Mouse (Mus musculus) cerebellum, postnatal 10 days (tissue): Measurements from ENCODE around the gene Acoxl.

Experiments
- DNase-seq, 2 experiments: peaks; one replicate each; pipeline ENCODE4 v3.0.0; 2021; ENCODE audit warnings: mixed read lengths in 2 of 2

Gene Acoxl

DNA sequence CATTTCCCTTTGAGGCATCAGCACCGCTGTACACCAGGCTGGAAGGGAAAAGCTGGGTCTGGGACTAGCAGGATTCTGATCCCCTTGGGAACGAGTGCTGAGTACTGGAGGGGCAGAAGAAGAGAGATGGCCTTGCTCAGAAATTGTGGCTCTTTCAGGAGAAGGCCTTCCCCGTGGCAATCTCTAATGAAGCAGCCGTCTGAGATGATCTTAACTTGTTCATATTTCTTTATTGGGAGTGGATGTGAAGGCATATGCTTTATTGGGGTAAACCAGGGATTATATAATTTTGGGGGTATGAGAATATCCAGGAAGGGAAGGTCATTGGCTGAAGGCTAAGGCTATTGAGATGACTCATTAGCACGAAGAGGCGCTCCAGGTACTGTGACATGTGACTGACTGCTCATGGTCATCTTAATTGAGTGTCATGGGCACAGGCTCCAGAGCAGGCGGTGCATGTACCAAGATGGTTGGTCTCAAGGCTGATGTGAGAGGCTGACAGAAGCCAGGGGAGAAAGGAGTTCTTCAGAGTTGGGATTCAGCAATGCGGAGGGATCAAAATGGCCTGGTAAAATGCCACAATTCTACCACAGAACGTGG is 195.5 kb downstream of the Acoxl start:
- DNase-seq, result no peak

DNA sequence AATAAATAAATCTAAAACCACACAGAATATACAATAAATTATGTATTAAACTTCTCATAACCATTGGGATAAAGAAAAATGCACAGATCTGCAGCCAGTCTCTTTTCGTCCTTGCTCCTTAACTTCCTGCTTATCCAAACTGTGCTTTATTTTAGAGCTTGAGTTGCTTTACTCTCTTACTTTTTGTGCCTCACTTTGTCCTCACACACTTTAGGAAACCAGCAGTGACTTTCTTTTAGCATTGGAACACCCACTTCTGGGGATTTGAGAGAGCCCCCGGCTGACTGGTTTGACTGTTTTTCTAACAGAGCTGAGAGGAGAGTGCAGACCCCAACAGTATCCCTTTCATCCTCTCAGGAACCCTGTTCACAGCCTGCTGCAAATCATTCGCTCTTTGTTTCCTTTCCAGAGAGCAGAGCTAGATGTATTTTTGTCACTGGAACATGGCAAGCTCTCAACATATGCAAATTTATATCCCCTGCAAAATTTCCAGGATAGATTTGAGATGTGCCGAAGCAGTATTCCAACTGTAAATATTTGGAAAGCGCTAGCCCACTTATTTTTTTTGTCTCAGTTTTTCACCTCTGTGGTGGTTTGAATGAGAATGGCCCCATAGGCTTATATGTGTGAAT is 199.7 kb downstream of the Acoxl start:
- no peak for DNase-seq

DNA sequence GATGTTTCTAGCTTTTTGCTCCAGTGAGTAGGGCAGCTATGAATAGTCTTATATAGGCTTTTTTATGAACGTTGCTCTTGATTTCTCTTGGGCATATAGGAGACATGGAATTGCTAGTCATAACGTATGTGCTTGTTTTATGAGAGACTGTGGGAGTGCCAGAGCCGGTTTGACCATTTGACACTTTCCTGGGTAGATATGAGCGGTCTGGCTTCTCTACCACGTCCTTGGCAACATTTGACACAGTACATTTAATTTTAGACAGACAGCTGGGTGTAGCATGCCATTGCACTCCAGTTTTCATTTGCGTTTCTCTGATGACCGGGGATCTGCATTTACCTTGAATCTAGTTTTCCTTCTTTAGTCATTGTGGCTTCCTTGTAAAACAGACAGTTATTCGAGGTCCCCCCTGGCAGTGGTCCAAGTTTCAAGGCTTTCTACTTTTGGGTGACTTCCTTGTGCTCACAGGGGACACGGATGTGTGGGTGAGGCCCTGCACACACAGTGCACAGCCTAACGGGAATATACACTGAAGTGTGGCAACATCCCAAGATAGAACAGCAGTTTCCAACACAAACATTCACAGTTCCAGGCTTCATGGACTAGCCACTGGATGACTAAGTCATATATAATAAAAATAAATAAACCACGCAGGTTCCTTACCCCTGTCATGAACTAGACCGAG is 202.5 kb downstream of the Acoxl start:
- peak; percentile 21 to 28 for DNase-seq

DNA sequence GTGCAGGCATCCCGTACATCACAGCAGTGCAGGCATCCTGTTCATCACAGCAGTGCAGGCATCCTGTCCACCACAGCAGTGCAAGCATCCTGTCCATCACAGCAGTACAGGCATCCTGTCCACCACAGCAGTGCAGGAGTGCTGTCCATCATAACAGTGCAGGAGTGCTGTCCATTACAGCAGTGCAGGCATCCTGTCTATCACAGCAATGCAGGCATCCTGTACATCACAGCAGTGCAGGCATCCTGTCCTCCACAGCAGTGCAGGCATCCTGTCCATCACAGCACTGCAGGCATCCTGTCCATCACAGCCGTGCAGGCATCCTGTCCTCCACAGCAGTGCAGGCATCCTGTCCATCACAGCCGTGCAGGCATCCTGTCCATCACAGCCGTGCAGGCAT is 207.8 kb downstream of the Acoxl start:
- no peak for DNase-seq

DNA sequence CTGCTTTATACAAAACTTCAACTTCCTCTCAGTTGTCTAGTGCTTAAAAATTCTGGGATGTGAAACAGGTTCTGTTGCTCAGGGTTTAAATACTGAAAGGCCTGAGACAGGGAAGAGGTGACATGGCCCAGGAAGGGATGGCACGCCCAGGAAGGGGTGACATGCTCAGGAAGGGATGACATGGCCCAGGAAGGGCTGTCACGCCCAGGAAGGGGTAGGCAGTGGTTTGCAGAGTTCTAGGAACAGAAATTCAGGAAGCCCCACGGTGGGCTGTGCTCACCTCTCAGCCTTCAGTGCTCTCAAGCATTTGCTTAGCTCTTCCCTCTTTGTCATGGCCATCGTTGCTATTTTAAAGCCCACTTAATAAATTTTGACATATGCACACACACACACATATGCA is 216.2 kb downstream of the Acoxl start:
- no peak for DNase-seq

DNA sequence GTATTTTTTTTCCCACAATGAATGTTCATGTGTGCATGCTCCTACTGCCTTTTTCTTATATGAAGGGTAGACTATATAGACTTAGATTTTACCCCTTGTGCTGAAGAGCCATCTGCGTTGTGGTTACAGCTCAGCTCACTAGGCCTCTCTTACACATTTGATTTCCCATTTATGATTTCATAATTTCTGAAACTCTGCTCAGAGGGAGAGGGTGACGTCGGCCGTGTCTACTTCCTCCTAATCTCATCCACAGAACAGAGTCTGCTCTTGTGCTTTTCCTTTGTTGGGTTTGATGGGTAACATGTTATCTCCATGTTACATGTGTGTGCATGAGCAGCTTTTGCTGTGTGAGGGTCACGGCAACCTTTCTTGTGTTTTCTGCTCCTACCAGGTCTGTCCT is 219.2 kb downstream of the Acoxl start:
- no peak for DNase-seq

DNA sequence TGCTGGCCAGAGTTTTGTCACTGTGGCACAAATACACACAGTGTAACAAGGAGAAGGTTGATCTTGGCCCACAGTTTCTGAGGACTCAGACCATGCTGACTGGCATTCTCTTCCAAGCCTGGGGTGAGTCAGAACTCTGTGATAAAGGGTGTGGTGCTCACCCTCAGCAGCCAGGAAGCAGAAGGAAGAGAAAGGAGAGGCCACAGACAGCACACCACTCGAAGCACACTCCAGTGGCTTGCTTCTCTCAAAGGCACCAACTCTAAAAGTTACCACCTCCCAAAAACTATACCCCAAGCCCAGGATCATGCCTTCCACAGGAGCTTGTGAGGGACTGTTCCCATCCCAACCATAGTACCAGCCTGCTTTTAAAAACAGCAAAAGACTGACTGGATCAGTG is 220.0 kb downstream of the Acoxl start:
- no peak for DNase-seq

DNA sequence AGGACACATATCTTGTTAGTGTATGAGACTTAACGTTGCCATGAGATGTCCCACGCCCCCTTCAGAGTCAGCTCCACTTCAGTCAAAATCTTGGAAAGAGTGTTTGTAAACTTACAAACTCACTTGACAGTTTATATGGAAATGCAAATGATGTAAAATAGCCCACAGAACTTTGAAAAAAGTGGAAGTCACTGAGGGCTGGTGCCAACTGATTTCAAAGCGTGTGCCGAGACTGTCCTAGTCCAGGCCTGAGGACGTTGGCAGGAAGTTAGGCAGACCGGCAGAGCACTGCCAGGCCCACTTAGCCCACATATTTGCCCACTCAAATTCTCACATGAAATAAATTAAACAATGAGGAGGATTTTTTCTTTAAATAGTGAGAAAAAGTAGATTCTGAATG is 221.5 kb downstream of the Acoxl start:
- DNase-seq, result no peak

DNA sequence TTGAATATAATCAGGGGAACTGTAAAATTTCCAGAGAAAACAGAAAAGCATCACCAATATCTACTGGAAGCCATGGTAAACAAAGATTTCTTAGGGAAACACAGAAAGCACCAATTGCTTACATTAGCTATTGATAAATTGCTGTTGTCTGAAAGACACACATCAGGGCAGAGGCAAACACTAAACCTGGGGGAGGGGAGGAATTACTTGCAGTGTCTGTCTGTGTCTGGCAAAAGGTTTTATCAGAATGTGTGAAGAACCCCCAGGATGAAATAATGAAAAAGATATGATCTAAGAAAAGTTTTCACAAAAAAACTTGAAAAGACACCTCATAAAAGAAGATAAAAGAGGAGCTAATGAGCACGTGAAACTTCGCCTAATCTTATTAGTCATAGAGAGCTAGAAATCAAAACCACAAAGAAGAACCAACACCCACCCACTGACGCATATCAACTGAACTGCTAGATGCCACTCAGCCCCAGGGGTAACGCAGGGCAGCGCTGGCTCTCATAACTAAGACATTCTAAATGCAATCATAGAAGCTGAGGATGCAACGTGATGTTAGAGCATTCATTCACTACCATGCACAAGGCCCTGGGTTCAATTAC is 222.1 kb downstream of the Acoxl start:
- DNase-seq, result no peak

DNA sequence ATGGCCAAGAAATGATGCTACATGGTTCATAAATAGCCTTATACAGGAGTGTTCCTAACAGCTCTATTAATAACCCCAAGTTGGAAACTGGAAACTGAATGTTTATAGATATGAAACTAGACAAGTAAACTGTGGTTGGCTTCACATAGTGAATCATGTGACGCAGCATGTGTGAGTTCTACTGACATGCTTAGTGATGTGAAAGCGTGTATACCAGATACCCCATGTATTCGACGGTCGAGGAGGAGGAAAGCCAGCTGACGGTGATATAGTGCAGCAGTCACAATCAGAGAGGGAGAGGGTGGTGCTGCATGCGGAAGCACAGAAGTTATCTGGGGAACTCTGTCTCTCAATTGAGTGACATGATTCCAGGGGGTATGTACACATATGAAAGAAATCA is 222.8 kb downstream of the Acoxl start:
- no peak for DNase-seq

DNA sequence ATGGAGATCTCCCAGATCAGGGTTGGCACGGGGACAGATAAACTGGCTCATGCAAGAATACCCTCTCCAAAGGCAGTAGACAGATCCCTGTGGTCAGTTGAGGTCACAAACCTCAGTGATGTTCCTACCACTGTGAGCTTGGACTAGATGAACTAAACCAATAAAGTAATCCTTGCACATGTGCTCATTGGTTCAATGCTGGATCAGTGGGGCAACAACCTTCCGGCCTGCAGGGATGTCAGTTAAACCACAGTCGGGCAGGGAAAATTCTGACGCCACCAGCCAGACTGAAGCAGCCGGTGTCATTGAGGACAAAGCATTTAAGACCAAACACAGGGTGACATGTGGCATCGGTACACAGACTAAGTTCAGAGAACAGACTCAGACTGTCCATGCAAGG is 224.1 kb downstream of the Acoxl start:
- no peak for DNase-seq

DNA sequence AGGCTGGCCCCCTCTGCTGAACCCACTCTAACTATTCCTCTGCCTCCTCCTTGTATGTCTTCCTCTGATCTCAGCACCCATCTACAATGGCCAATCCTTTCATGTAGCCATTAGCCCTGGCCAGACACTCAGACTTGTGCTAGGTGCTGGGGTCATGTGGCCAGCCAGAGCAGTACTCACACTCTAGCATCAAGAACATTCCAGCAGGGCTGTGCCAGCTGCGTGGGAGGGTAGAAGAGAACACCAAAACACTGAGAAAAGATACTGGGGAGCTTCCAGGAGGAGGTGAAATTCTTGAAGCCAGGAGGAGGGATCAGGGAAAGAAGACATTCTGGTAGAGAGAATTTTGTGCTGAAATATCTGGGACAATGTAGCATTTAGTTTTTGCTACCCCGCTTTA is 226.3 kb downstream of the Acoxl start:
- no peak for DNase-seq

DNA sequence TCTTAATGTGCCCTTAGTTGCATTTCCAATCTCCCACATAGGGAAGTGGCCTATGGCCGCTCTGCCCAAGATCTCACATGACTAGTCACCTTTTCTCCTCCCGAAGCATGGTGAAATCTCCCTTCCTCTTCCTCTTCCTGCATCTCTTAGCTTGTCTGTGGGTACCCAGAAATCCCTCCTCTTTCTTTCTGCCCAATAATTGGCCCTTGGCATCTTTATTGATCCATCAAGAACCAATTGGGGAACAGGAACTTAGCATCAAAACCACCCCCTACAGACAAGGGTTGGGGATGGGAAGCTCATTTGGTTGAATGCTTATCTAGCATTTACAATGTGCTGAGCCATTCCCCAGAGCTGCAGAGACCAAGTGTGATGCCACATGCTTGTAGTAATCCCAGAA is 226.9 kb downstream of the Acoxl start:
- DNase-seq, result no peak

DNA sequence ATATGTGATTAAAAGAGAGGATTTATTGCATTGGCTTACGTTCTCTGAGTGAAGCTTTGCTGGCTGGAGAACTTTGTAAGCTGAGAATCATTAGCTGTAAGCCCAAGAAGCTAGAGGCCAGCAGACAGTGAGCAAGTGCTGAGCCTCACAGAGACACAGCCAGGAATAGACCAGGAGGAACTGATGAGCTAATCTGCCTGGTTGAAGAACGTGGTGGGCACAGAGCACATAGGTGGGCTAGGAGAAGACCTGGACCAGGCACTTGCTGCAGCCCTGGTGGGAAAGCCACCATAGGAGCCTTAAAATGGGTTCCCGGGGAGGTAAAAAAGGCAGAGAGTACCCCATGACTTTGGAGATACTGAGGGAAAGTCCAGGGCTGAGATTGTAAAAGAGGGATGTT is 228.5 kb downstream of the Acoxl start:
- DNase-seq, result no peak

DNA sequence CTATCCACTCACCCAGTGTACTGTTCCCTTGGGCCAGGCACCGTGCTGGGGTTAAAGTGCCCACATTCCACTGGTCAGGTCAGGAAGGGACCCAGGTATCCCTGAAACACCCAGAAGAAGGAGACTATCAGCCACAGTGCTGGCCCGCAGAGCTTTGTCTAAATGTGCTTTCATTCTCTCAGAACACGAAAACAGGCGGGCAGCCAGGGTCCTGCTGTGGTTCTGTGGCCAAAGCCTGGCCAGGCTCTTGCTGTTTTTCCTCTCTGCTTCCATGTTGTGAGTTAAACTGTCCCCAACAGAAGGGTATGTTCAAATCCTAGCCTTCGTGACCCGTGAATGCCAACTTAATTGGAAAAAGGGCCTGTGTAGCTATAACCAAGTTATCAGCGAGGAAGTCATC is 228.9 kb downstream of the Acoxl start:
- peak; percentile 80 to 88 for DNase-seq

DNA sequence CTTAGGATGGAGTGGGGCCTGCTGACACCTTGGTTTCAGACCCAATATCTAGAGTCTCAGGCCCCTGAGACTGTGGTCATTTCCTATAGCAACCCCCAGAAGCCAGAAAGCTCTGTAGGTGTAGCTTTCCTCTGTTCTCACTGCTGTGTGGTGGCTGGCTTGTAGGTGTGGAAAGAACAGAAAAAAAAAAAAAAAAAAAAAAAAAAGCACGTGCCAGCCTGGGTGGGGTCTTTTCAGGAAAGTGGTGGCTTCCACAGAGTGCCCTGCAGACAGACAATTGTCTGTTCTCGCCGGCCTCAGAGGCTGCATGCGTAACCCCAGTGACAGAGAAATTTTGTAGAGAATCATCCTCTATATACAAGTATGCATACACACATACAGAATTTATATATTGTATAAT is 229.5 kb downstream of the Acoxl start:
- no peak for DNase-seq

DNA sequence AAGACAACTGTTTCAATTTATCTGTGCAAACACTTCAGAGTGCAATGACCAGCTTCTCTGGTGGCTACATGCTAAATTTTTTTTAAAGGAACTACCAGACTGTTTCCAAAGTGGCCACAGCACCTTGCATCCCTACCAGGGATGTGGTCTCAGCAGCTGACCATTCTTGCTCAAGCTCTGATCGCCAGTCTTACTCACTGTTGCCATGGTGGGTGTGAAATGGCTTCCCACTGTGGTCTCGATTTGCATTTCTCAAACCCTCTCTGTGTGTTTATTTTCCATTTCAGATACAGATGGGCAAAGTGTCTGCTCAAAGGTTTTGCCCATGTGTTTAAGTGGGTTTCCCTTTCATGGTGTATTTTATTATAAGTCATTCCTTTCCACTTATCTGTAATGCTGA is 230.3 kb downstream of the Acoxl start:
- DNase-seq, result no peak

DNA sequence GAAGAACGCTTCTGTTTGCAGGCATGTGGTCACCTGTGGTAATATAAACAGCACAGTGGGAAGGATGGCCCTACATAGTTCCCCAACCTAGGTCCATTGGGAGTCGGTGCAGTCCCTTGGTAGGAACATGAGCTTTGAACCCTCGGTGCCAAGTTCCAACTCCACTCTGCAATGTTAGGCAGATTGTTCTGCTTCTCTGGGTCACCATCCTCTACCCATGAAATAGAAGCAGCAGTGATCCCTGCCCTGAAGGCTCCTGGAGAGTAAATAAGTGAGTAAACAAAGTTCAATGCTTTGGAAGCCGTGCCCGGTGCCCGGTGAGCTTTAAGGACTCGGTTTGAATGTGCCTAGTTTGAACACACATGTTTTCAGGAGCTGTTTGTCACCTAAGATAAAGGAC is 233.1 kb downstream of the Acoxl start:
- no peak for DNase-seq

DNA sequence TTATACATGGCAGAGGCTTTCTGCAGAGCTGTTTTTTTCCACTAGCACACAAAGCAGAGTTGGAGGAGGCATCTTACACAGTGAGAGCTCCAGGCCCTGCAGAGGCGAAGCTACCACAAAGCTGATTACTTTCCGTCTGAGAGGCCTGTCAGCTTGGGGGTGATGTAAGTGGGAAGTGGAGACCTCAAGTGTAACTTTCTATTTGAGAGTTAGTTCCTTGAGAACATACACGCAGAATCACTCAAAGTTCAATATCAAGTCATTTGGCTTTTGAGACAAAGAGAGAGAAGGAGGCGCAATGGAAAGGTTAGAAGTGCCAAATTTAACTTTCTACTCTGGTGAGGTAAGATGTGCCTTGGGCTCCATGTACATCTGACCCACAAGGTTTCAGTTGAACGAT is 234.3 kb downstream of the Acoxl start:
- no peak for DNase-seq

DNA sequence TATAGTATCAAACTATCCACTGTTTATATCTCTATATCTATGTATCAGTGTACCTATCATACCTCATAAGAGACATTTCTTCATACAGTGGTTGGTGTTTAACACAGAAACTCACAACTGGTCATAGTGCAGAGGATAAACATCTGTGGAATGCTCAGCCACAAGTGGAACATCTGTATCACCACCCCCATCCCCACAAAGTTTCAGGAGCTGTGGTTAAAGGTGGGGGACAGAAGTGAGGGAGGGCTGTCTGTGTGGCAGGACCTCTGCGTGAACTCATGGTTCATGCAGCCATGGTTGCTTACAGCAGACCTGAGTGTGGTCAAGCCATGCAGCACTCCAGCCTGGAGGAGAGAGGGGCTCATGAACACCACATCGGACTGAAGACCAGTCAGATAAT is 234.9 kb downstream of the Acoxl start:
- DNase-seq, result no peak

DNA sequence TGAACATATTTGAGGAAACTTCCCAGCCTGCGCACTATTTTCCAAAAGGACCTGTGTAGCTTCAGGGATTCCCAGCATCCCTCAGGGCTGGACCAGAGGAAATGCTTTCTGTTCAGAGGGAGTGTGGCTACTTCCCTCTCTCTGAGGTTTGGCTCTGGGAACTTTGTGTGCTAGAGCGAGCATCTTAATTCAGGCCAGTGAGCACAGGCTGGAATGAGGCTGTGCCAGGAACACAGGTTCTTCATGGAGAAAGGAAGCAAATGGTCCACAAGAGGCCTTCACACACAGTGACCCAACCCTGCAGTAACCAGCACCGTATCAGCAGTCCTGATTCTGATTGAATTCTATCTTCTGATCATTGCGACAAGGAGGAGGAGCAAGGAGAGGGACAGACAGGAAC is 238.3 kb downstream of the Acoxl start:
- DNase-seq, result peak; percentile 62 to 70

DNA sequence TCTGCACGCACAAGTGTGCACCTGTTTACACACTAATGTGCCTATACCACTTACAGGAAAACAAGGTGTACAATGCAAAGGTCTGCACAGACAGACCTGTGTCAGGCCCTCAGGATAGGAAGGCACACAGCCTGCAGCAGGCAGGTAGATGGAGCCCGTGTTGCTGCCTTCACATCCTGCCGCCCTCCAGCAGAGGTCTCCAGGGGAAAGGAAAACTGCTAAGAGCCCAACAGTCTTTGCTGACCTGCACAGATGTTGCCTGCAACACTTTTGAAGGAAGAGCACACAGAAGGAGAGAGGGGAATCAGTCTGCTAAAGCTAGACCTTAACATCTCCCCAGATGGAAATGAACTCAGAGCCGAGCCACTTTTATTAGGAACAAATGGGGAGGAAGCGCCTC is 240.2 kb downstream of the Acoxl start:
- peak; percentile 23 for DNase-seq

DNA sequence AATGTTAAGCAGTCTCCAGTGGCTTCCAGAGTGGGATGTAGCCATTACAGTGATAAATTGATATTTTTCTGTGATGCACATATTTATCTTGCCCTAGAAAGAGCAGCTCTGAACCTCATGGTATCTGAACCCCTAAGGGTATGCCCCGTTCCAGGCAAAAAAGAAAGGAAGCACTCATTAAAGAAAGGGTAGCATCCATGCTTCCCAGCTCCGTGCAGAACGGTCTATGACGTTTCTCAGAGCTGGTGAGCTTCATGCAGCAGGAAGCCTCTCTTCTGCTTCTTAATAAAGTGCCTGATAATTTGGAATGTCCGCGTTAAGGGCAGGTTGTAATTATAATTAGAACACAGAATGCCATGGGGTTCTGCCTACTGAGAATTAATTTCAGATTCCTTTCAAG is 240.6 kb downstream of the Acoxl start:
- DNase-seq, result no peak

DNA sequence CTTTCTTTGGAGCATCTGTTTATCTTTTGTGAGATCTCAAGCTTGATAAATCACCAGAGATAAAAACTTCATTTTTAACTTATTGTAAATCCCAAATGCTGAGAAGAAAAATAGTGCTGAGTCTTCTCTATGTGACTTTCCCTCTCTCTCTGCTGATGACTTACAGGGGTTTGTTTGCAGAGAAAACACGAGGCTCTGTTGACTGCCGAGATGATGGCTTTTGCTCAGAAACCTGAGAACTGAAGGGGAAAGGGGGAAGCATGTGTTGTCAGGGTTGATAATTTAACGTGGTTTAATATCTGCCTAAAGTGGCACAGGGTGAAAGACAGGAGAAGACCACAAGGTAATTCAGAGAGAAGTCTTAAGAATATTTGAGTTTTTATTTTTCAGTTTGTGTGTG is 245.2 kb downstream of the Acoxl start:
- DNase-seq, result no peak
